Mouse (Mus musculus) megakaryocyte, embryonic 14.5 days (primary cell): ENCODE measurements at regions not wholly inside any gene's neighbourhood (a gene's known extent, or its start where the extent isn't known, plus 50 kb on each side); places are given as distances from the start of the nearest gene placed in this dataset.

Source experiments
- H3K27me3 ChIP-seq: replicated peaks from 2 replicates; pipeline ENCODE3; 2012; ENCODE audit warnings: inconsistent platforms
- H3K36me3 ChIP-seq: replicated peaks from 2 replicates; pipeline ENCODE3; 2012; ENCODE audit warnings: low read length, inconsistent platforms, mixed read lengths
- H3K4me1 ChIP-seq: 2 replicates; pipeline ENCODE4 v1.6.1; 2012; ENCODE audit warnings: inconsistent platforms
- H3K4me3 ChIP-seq: replicated peaks from 2 replicates; pipeline ENCODE3; 2012; ENCODE audit warnings: moderate library complexity, mild to moderate bottlenecking, inconsistent platforms
- H3K9me3 ChIP-seq: 2 replicates; pipeline ENCODE4 v1.6.1; 2012; ENCODE audit warnings: inconsistent platforms
- FLI1 ChIP-seq: IDR thresholded peaks from 2 replicates; pipeline ENCODE4 v1.6.1; 2012; ENCODE audit warnings: low read length, inconsistent platforms, mixed read lengths
- GATA1 ChIP-seq: IDR thresholded peaks from 3 replicates; pipeline ENCODE4 v1.6.1; 2012; ENCODE audit warnings: mixed read lengths, low read length, inconsistent platforms, borderline replicate concordance

GRCm38 (mm10) chr14:100619656-100620030 is 335.2 kb upstream of the Klf12 start:
- H3K36me3 ChIP-seq: no peaks in the 10 kb centered on the region
- no peak overlapping the region for H3K4me3 ChIP-seq
- no peak for TF ChIP-seq FLI1
- no peak for TF ChIP-seq GATA1
- H3K9me3 ChIP-seq: peaks cover 19% of the 10 kb centered on the region
- H3K4me1 ChIP-seq: no peaks in the 10 kb centered on the region
- no peaks in the 10 kb centered on the region for H3K27me3 ChIP-seq

- Histone ChIP-seq H3K27me3 (no peaks in the 10 kb centered on the region), H3K36me3 (no peaks in the 10 kb centered on the region), H3K9me3 (peaks cover 19% of the 10 kb centered on the region), H3K4me1 (no peaks in the 10 kb centered on the region), H3K4me3 (no peak overlapping the region)
- TF ChIP-seq GATA1: no peak
These were observed 334.5 kb upstream of the Klf12 start for GRCm38 (mm10) chr14:100618793-100619655.

DNA sequence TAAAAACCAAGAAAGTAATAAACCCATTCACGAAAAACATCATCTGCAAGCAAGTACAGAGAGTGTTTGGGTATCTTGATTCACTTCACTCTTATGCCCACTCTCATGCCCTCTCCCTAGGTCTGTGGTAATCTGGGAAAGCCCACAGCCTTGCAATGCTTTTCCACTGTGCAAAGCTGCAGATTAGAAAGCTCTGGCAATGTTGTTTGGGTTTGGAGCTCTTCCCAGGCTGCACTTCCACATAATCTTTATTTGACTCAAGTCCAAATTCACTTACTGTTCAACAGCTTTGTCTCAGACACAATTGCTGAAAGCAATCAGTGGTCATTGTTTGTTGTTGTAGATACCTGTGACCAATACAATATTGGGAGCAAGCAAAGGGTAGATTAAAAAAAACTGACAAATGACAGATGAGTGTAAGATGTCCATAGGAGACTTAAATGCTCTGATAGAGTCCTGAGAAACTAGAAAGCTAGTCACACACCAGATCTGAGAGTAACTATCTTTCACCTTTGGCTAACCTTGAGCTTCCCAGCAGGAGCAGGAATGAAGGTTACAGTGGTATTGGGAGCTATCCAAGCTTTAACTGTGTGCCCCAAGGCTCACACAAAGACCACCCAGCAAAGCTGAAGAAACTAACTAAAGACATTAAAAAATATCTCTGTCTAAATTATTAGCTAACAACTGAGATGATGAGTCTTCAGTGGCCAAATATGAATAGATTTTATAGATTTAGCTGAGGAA is 325.7 kb upstream of the Klf12 start:
- TF ChIP-seq FLI1: no peak
- no peak for TF ChIP-seq GATA1
- Histone ChIP-seq H3K9me3 (peaks cover 3% of the 10 kb centered on the region; the same call in 1 of the 2 replicates), H3K36me3 (no peaks in the 10 kb centered on the region), H3K4me1 (no peaks in the 10 kb centered on the region), H3K27me3 (no peaks in the 10 kb centered on the region), H3K4me3 (no peak overlapping the region)

- H3K9me3 ChIP-seq: peaks cover 3% of the 10 kb centered on the region; the same call in 1 of the 2 replicates
- TF ChIP-seq GATA1: no peak
- no peak for TF ChIP-seq FLI1
- H3K27me3 ChIP-seq: no peaks in the 10 kb centered on the region
- H3K36me3 ChIP-seq: no peaks in the 10 kb centered on the region
- H3K4me1 ChIP-seq: no peaks in the 10 kb centered on the region
- no peak overlapping the region for H3K4me3 ChIP-seq
These were observed 322.6 kb upstream of the Klf12 start for GRCm38 (mm10) chr14:100607109-100607508.

DNA sequence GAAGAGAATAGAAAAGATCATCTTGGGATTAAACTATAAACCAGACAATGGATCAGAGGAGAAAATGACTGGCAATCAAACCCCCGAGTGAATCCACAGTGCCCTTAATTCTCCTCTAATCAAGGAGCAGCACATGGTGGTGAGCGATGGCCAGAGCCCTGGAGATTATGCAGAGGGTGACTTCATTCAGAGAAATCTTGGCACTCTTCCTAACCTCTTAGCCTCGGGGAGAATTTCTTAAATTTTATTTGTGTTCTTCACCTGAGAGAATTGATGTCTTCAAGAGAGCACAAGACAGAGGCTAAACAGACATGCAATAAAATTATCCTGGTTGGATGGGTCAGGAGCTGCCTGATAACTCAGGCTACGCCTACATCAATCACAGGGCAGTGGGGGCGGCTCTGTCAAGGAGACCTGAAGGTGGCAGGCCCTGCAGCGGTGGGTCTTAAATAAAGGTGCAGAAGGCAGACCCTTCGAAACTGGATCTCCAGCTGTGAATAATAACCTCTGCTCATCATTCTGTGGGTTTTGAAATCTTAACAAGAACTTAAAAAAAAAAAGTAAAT is 316.5 kb upstream of the Klf12 start:
- peaks cover 3% of the 10 kb centered on the region; the same call in 1 of the 2 replicates for H3K9me3 ChIP-seq
- no peak overlapping the region for H3K4me3 ChIP-seq
- TF ChIP-seq GATA1: no peak
- TF ChIP-seq FLI1: no peak
- no peaks in the 10 kb centered on the region for H3K27me3 ChIP-seq
- H3K4me1 ChIP-seq: no peaks in the 10 kb centered on the region
- no peaks in the 10 kb centered on the region for H3K36me3 ChIP-seq

DNA sequence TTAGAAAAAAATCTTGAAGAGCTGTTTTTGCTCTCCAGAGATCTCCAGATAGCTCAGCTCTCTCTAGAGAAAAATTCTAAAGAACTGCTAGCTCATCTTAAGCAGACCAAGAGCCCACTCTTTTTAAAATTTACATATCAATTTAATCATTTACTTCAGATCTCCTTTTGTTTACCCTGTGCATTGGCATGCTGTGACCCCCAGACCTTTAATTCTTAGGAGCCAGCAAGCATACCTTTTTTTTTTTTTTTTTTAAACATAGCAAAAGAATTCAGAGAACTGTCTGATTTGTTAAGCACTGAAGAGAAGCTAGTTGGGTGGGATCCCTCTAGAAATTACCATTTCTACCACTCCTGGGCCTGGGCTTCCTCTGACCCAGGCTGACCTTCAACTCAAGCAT is 285.5 kb upstream of the Klf12 start:
- Histone ChIP-seq H3K4me3 (no peak overlapping the region), H3K36me3 (no peaks in the 10 kb centered on the region), H3K9me3 (peaks cover 17% of the 10 kb centered on the region; the same call in 1 of the 2 replicates), H3K27me3 (no peaks in the 10 kb centered on the region), H3K4me1 (no peaks in the 10 kb centered on the region)
- TF ChIP-seq FLI1 (no peak), GATA1 (no peak)

- no peaks in the 10 kb centered on the region for H3K9me3 ChIP-seq
- no peaks in the 10 kb centered on the region for H3K27me3 ChIP-seq
- H3K36me3 ChIP-seq: no peaks in the 10 kb centered on the region
- no peak overlapping the region for H3K4me3 ChIP-seq
- TF ChIP-seq GATA1: no peak
- TF ChIP-seq FLI1: no peak
- no peaks in the 10 kb centered on the region for H3K4me1 ChIP-seq
These were observed 277.4 kb upstream of the Klf12 start for GRCm38 (mm10) chr14:100561884-100562283.

GRCm38 (mm10) chr14:100558378-100558777 is 273.9 kb upstream of the Klf12 start:
- no peaks in the 10 kb centered on the region for H3K4me1 ChIP-seq
- no peaks in the 10 kb centered on the region for H3K36me3 ChIP-seq
- H3K9me3 ChIP-seq: no peaks in the 10 kb centered on the region
- TF ChIP-seq GATA1 (no peak), FLI1 (no peak)
- no peaks in the 10 kb centered on the region for H3K27me3 ChIP-seq
- H3K4me3 ChIP-seq: no peak overlapping the region

DNA sequence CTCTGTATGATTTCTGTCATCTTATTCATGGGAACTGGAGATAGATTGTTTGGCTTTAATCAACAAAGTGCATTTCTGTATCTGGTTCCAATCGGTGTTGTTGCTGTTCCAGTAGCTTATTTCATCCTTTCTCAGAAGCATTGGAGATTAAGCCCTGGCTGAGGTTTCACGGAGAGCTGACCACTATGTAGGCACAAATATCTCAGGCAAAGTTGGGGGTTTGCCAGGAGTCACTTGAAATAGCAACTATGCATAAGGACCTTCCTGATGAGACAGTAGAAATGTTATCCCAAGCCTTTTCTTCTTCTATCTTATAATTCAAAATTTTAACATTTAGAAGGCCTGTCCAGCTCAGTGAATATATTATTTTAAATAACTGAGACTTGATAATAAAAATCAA is 268.0 kb upstream of the Klf12 start:
- no peak overlapping the region for H3K4me3 ChIP-seq
- no peaks in the 10 kb centered on the region for H3K36me3 ChIP-seq
- no peaks in the 10 kb centered on the region for H3K27me3 ChIP-seq
- H3K4me1 ChIP-seq: no peaks in the 10 kb centered on the region
- TF ChIP-seq GATA1 (no peak), FLI1 (no peak)
- peaks cover 13% of the 10 kb centered on the region for H3K9me3 ChIP-seq

GRCm38 (mm10) chr14:100550266-100550665 is 265.8 kb upstream of the Klf12 start:
- Histone ChIP-seq H3K4me1 (no peaks in the 10 kb centered on the region), H3K36me3 (no peaks in the 10 kb centered on the region)
- TF ChIP-seq FLI1 (no peak), GATA1 (no peak)

More at GRCm38 (mm10) chr14:100550266-100550665, 265.8 kb upstream of the Klf12 start:
- Histone ChIP-seq H3K4me3 (no peak overlapping the region), H3K9me3 (peaks cover 13% of the 10 kb centered on the region), H3K27me3 (no peaks in the 10 kb centered on the region)
